Mouse (Mus musculus) retina, embryonic 14.5 days (tissue): Measurements from ENCODE around the gene Fads2.
A peak's percentile ranks its signal among the peaks of the same experiment; 100 is the strongest.

ENCODE experiments used
- DNase-seq: peaks from one replicate; pipeline ENCODE4 v3.0.0-alpha.2; 2015; ENCODE audit warnings: low spot score

Fads2 gene

DNA sequence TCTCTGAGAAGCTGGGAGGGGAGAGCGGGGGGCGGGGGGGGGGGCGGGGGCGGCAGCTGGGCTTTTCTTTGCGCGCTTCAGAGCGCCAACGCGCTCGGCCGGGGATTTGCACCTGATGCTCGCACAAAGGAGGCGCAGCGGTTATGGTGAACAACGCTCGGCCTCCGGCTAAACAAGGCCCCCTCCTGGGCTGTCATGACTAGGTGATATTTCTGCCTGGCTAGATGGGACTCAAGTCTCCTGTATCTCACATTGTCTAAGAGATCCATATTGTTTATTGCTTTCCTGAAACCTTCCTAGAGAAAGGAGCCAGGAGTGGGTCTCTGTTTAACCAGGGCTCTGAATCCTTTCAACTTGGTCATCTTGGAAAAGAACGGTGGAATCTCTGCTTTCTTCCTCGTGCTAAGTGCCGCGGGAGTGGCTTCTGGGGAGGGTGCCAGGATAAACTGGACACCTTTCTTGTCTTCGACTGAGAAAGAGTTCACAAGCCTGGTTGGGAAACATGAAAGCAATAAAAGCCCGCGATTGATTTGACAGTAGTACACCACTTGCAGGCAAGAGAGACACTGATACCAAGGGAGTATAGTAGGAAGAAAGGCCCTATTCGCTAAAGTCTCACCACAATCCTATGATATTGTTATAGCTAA lies 631 bp upstream of the Fads2 start:
- no peak for DNase-seq

DNA sequence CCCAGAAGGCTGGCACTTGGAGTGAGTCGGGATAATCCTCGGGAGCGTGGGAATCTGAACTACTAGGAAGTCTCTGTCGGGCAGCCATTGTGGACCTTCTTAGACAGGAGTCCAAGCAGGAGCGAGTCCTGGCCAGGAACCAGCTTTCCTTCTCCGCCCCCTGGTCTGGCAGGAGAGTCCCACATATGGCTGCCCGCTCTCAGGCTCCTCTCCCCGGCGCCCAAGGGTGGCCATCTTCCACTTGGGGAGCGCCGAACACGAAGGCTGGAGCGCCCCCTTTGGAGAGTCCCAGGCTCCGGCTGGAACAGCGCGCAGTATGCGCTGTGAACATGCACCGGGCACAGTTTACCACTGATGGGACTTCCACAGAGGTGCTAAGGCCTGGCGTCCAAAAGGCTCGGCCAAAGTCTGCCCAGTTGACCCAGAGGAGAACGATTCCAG lies 895 bp downstream of the Fads2 start:
- peak; percentile 87 for DNase-seq

DNA sequence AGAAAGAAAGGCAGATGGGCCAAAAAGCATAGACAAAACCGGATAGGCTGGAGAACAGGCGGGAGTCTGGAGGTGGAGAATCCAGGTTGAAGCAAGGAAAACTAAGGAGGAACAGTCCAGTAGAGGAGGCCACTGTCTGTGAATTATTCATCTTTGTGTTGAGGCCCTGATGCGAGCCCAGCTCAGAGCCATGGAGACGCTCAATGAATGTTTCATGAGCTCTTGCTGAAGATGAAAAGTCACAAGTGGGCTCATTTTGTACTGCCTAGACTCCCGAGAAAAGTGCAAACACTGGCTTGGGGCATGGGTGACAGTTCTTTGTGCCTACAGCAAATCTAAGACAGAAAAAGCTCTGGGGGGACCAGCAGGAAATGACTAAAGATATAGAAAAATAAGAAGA lies 3.7 kb downstream of the Fads2 start:
- DNase-seq: peak; percentile 32

- no peak for DNase-seq
Observed at GRCm38 (mm10) chr19:10096371-10096876, 5.1 kb downstream of the Fads2 start.

GRCm38 (mm10) chr19:10094695-10095094 lies 6.9 kb downstream of the Fads2 start:
- DNase-seq: no peak

DNA sequence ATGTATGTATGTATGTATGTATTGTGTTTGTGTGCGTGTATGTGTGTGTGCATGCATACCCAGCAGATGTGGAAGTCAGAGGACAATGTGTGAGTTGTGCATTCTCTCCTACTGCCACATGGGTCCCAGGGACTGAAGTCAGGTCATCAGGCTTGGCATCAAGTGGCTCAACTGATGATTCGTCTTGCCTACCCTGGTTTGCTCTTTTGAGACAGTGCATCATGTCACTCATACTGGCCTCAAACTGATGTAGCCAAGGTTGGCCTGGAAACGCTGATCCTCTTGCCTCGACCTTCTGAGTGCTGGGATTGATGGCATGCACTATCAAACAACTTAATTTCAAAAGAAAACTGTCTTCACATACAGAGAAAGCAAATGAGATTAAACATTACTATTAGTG lies 7.7 kb downstream of the Fads2 start:
- DNase-seq: no peak

DNA sequence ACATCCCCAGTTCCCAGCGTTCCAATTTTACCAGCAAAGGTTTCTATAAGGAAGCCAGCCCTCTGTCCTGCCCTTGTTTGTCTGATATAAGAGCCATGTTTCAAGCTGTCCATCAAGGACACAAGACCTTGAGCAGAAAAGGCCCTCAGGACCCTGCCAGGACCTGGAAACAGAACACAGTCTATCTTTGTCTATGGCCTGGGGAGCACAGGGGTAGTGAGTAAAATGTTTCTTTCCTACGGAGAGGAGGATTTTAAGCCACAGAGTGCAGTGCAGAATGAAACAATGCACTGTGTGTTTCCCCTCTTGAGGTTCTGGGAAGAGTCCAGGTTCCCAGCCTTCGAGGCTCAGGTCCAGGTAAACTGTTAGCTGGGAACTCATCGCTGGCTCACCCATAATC lies 14.6 kb downstream of the Fads2 start:
- DNase-seq: no peak

GRCm38 (mm10) chr19:10085454-10085853 lies 16.1 kb downstream of the Fads2 start:
- DNase-seq: no peak

DNA sequence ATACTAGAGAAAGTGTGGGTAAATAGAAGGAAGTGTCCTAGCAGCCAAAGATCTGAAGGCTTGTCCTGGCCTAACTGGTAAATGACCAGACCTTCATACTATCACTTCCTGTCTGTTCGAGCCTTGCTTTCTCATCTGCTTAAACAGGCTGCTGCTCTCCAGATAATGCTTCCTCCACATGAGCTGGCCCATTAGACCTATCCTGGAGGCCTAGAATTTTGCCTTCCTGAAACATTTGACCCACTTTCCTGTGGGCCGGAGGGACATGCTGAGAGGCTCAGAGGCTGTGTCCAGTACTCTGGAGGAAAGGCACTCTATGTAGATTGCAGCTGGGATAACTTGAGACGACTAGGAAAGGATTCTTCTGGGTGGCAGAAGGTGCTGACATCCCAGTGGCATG lies 19.4 kb downstream of the Fads2 start:
- DNase-seq: no peak

- DNase-seq: no peak
Observed at GRCm38 (mm10) chr19:10080384-10080783, 21.2 kb downstream of the Fads2 start.

- no peak for DNase-seq
Observed at GRCm38 (mm10) chr19:10078392-10078791, 23.2 kb downstream of the Fads2 start.

DNA sequence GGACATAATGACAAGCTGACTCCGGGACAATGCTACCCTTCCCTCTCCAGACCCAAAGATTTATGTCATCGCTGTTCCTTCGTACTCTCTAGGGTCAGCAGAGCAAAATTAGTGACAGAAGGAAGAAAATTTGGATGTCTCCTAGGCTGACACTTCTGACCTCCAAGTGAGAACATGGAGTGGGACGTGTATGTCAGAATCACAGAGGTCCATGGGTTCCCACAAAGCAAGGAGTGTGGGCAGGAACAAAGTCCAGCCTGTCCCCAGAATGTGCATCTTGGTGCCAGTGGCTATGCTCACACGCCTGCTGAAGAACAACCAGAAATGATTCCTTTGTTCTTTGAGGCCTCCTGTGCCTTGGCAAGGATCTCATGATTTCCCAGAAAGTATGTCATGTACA lies 28.4 kb downstream of the Fads2 start:
- no peak for DNase-seq

- no peak for DNase-seq
Observed at GRCm38 (mm10) chr19:10071892-10072291, 29.7 kb downstream of the Fads2 start.

DNA sequence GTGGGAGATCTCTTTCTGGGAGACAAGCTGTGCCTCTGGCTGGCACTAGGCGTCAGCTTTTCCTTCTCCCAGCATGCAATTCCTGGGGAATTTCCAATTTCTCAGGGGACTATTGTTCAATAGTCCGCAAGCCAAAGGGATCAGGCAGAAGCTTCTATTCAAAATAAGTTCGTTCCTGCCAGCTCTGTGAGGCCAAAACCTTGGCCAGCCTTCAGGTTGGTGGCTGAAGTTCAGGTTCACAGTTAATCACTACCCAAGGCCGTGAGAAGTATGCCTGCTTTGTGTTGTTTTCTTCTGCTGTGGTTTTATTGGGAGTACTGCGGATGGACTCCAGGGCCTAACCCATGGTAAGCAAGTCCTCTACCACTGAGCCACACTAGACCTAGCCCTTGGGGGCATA lies 30.4 kb downstream of the Fads2 start:
- no peak for DNase-seq

DNA sequence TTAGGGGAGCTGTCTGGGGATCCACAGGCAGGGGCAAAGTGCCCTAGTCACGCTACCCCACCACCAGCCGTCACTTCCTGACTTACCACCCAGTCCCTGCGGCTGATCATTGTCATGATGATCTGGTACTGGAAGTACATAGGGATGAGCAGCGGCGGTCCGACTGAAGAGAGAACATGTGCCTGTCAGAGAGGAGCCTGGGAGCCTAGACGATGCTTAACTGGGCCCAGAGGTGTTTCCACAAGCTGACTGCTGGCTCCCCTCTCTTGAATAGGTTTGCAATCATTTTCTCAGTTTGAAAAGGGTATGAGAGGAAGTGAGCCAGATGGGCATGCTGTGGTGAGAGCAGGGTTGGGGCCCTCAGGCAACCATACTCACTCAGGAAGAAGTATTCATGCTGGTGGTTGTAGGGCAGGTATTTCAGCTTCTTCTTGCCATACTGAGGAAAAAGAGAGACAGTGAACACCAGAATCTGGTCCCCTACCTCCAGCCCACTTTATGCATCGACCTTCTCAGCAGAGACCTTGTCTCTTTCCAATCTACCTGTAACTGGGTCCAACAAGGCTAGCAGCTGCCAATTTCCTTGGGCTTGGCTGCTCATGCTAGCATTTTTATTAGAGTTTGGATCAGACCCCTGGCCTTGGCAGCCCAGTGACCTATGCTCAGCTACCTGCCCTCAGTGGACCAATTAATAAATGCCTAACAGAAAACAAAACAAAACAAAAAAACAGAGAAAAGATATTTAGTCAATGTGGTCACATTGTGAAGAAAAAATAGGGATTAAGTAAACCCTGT lies 31.2 kb downstream of the Fads2 start:
- DNase-seq: no peak

DNA sequence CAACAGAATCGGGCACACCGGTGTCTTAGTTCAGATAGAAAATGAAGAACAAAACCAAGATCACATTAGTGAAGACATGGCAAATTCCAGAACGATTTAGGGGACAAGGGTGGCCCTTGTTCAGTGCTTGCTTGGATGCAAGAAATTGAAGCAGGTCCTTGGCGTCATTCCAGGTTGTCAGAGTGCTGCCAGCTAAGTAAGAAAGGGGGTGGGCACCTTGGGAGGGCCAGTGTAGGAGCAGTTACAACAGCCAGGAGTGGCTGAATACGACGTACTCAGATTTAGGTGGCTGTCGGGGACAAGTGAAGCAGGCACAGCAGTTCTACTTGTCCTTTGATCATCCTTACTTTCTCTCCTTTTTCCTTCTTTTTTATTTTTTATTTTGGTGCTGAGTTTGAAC lies 33.8 kb downstream of the Fads2 start:
- DNase-seq: no peak

GRCm38 (mm10) chr19:10066502-10066901 lies 35.0 kb downstream of the Fads2 start:
- DNase-seq: no peak

- DNase-seq: no peak
Observed at GRCm38 (mm10) chr19:10066189-10066500, 35.4 kb downstream of the Fads2 start.

DNA sequence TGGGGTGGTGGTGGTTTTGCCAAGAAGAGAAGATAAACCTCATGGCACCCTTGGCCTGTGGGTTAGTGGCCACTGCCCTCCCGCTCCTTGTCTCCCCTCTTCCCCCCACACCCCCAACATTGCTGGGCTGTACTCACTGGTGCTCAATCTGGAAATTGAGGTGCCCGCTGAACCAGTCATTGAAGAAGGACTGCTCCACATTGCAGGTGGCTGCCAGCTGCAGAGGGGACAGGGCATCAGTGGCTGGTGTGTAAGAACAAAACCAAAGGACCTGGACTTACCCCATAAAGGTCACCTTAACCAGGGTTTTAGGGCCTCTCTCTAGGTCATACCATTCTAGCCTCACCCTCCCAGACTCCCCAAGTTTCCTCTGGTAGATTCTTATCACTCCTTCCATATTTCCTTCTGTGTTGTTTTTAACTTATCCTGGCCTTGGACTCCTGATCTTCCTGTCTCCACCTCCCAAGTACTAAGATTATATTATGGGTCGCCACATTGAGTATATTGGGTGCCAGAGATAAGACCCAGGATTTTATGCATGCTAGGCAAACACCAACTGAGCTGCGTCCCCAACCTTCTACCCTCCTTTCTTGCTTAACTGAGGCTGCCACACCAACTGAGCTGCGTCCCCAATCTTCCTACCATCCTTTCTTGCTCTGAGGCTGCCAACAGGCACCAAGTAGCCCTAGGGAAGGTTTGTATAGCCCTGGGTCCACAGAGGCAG lies 35.9 kb downstream of the Fads2 start:
- DNase-seq: no peak

- DNase-seq: no peak
Observed at GRCm38 (mm10) chr19:10064173-10065012, 37.2 kb downstream of the Fads2 start.

- no peak for DNase-seq
Observed at GRCm38 (mm10) chr19:10062862-10063261, 38.7 kb downstream of the Fads2 start.

DNA sequence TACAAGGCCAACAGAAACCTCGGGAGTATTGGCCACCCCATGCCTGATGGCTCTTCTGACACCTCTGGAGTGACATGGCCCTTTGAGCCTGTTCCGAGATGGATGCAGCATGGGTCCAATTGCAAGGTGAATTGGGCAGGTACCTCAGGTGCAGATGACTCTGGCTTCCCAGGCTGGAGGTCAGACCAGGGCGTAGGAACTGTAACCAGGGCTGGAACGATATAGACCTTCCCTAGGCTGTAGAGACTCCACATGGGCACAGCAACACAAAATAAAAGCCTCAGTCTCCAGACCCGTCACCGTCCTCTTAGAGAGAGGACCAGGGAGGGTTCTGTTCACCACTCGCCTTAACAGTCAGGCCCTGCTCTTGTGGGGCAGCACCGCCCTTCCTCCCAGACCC lies 39.3 kb downstream of the Fads2 start:
- DNase-seq: no peak
